Mouse (Mus musculus): ENCODE data around the gene Nudt5.

Nudt5 gene

DNA sequence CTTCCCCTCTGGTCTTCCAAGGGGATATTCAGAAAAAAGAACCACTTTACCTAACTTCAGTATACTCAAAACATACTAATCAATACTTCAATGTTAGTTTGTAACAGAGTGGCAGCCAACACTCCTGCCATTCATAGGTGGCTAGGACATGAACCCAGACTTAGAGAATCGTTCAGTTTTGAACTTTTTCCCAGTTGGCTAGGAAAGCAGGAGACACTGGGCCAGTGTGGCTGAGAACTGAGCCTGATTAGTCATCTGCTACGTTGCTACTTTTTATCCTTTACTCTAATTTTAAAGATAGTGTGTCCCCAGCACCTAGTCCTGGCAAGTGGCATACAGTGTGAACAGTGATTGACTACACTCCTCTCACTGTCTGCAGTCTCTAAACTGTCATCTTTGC is 22.9 kb downstream of the Nudt5 start:
- no peak for DNase-seq (ENCODE audit: low spot score in 2 of 2)

DNA sequence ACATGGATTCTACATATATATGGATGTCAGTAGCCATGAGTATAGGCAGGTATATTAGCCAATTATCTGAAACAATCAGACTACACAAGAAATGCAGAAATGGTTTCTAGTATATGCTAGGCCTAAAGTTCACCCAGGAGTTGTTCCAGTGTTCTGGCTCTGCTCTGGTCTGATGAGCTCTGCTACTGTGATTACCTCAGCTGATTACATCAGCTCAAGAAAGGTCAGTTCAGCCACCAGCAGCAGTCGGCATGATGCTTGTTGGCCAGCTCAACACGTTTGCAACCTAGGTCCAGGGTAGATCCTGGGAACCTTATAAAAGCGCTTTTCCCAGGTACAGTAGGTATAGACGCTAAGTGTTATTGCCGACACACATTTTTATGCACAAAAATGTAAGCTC is 24.9 kb downstream of the Nudt5 start:
- no peak for DNase-seq (ENCODE audit: low spot score in 2 of 2)

GRCm38 (mm10) chr2:5877446-5877845 is 32.6 kb downstream of the Nudt5 start:
- no peak for DNase-seq (ENCODE audit: low spot score in 2 of 2)

DNA sequence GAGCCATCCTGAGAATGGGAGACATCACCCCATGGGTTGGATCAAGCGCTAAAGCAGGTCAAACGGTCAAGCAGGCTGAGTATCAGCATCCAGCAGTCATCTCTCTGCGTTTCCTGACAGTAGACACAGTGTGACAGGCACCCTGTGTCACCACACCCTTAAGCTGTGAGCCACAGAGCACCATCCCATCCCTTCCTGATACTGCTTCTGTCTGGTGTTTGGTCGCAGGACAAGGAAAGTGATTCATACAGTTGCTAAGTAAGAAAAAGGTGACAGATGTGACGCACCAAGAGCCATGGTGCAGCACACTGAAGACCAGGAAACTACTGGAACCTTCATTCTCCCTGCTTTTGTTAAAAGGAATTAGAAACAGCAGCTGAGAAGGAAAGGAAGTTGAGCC is 44.0 kb downstream of the Nudt5 start:
- no peak for DNase-seq (ENCODE audit: low spot score in 2 of 2)

DNA sequence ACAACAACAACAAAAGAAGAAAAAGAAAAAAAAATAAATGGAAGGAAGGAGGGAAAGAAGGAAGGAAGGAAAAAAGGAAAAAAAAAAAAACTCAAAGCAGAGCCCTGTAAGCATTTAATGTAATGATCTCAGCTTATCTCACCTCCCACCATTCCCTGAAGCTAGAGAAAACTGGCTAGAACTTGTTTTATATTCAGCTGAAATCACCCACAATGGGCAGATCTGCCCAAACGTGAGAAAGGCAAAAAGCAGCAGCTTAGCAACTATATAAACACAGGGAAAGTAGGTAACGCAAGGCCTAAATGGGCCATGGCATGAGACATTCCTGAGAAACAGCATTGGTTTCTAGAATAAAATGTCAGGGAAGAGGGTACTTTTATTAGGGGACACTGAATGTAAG is 44.6 kb downstream of the Nudt5 start:
- no peak for DNase-seq (ENCODE audit: low spot score in 2 of 2)

DNA sequence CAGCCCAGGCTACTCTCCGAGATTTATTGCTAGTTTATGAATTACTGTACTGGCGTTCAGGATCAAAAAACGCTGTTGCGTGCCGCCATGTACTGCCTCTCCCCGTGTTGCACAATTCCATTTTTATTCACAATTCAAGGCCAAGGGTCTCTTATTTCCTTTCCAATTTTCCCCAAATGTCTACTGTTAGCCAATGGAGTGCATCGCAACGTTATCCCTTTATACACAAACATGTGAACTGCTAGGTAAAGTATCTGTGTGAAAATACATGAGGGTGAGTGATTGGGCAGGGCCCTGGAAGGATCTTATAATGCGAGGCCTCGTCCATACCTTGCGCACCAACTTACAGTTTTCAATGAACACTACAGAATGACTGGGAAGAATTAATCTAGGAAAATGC is 49.5 kb downstream of the Nudt5 start:
- no peak for DNase-seq (ENCODE audit: low spot score in 2 of 2)

GRCm38 (mm10) chr2:5894843-5895570 is 50.2 kb downstream of the Nudt5 start, which contains the start of gene Sec61a2:
Gene Sec61a2, minus strand, starts transcription at chr2:5895432.
- peak; percentile 98 to 100 for DNase-seq (ENCODE audit: low spot score in 2 of 2)

- no peak for DNase-seq (ENCODE audit: low spot score in 2 of 2)
Observed at GRCm38 (mm10) chr2:5900145-5900544, 55.3 kb downstream of the Nudt5 start.

GRCm38 (mm10) chr2:5906092-5906491 is 61.3 kb downstream of the Nudt5 start:
- DNase-seq (ENCODE audit: low spot score in 2 of 2) = no peak

- DNase-seq (ENCODE audit: low spot score in 2 of 2) = no peak
Observed at GRCm38 (mm10) chr2:5906625-5907024, 61.8 kb downstream of the Nudt5 start.

DNA sequence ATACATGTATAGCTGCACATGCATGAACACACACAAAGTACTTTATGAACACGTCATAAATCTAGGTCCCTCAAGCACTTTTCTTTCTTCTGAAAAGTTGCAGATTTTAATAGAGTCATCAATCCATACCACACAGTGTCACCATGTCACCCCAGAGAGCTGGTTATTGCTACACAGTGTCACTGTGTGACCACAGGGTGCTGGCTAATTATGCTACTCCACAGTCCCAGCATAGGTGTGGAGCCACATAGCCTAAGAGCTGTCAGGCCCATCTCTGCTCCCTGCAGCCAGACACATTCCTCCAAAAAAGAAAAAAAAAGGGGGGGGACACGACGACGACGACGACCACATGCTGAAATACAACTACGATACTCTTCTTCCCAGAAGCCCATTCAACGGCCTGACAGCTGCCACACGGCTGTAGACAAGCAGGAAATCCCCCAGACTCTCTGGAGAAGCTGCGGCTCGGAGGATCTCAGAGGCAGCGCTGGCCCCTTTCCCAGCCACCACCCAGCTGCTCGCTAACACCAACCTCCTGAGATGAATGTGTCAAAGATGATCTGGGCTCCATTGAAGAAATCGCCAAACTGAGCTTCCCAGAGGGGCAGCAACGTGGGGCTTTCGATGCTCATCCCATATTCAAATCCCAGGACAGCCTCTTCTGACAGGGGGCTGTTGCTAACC is 66.6 kb downstream of the Nudt5 start:
- no peak for DNase-seq (ENCODE audit: low spot score in 2 of 2)

Data from urinary bladder, adult 18-20 months (tissue).